Mouse (Mus musculus) telencephalon, adult 2 months (tissue): ENCODE measurements around the gene Errfi1.

Experiments used
- DNase-seq: peaks from one replicate; pipeline ENCODE4 v3.0.0-alpha.2; 2011; ENCODE audit warnings: low read depth, low spot score

Gene Errfi1

GRCm38 (mm10) chr4:150914290-150914733 lies 60.6 kb downstream of the Errfi1 start, which contains the start of the genes Park7 and Tnfrsf9:
Gene Park7, minus strand, starts transcription at chr4:150914437.
Gene Tnfrsf9, plus strand, starts transcription at chr4:150914562.
- DNase-seq = peak; percentile 95

DNA sequence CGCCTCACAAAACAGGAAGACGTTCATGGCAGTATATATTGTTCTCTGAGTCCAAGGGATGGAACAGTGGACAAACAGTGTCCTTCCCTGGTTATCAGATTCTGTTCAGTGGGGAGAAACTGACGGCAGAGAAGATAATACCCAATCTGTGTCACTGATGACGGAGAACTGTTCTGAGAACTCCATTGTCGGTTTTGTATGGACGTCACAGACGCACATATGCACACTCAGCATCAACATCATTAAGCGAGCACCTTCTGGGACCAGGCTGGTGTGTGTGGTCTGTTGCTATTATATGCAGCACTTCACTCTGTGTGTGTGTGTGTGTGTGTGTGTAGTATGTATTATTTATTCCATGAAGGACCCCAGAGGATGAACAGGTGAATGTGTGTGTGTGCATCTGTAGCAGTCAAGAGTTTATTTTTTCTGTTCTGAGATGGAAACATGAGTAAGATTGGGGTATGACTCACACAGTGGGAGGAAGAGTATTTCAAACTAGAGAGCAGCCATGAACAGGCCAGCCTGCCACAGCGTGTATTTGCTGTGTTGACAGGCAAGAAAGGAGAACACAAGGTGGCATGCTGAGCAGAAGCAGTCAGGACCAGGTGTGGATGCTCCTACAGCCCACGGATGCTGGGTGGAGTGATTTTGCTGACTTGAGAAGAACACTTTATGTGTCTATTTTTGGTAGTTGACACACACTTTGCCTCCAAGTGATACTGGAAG lies 61.6 kb downstream of the Errfi1 start:
- no peak for DNase-seq

- no peak for DNase-seq
These were observed 63.8 kb downstream of the Errfi1 start for GRCm38 (mm10) chr4:150917336-150918027.
